In genomic region chr9:78289723-78290122, GRCm38 (mm10) we compare ENCODE assay signal across 18 mouse cellular contexts. TPM values are rescaled to one million over a fixed set of nuclear protein-coding genes. Genes with fewer than 3 reads are reported as not detected.
DNase-seq lines count a peak whose midpoint lies in the region; ATAC-seq and TF ChIP-seq lines count a peak whose summit lies in the region.
"Not testable (repeated sequence)": the region's sequence is repeated elsewhere in the genome, so short reads cannot be mapped to it uniquely, and the experiment has no call there.
"Had no signal": no experiment of that assay in that cellular context is flagged by ENCODE, and none has a peak within 500 bp of the region (broad histone marks: within the 10 kb centered on the region; RNA-seq: fewer than 3 reads in every experiment).

Gene Gm10639, plus strand, starts transcription at chr9:78289923.

- H3K27me3 ChIP-seq in intestine, postnatal 0 days (replicated peaks; ENCODE audit: control insufficient read depth, insufficient read depth, low read length); kidney, embryonic 16.5 days (ENCODE audit: insufficient read depth, low read length); lung, embryonic 16.5 days (ENCODE audit: control insufficient read depth, insufficient read depth, low read depth, low read length); stomach, embryonic 15.5 days (replicated peaks): not testable (repeated sequence)

- H3K4me2 ChIP-seq in intestine, postnatal 0 days (replicated peaks; ENCODE audit: low read depth); kidney, embryonic 16.5 days (replicated peaks; ENCODE audit: low read depth, low read length); lung, embryonic 16.5 days (ENCODE audit: low read depth, low read length); stomach, embryonic 15.5 days: not testable (repeated sequence)

- not testable (repeated sequence) for H3K36me3 ChIP-seq in intestine, postnatal 0 days (ENCODE audit: control insufficient read depth, insufficient read depth); kidney, embryonic 16.5 days (ENCODE audit: insufficient read depth, low read length); lung, embryonic 16.5 days (ENCODE audit: control insufficient read depth, insufficient read depth, low read length); stomach, embryonic 15.5 days

- H3K4me1 ChIP-seq in intestine, postnatal 0 days (replicated peaks; ENCODE audit: control insufficient read depth, insufficient read depth, low read length); kidney, embryonic 16.5 days (ENCODE audit: insufficient read depth, low read length); lung, embryonic 16.5 days (replicated peaks; ENCODE audit: control insufficient read depth, insufficient read depth, low read length); stomach, embryonic 15.5 days: not testable (repeated sequence)

- H3K9me3 ChIP-seq in intestine, postnatal 0 days (ENCODE audit: control insufficient read depth); kidney, embryonic 16.5 days (ENCODE audit: low read length); lung, embryonic 16.5 days (ENCODE audit: control insufficient read depth, low read length); stomach, embryonic 15.5 days: not testable (repeated sequence)

- peak; percentile 14 for DNase-seq in fat pad, adult 2 months (ENCODE audit: extremely low read depth, low read depth, low spot score)
- peak; percentile 7 for DNase-seq in lung, postnatal 36 days

- not testable (repeated sequence) for H3K27ac ChIP-seq in intestine, postnatal 0 days (ENCODE audit: low read depth, low read length); kidney, embryonic 16.5 days (ENCODE audit: low read length); lung, embryonic 16.5 days (ENCODE audit: low read length); stomach, embryonic 15.5 days

- 26% methylated on average over 3 of the region's 3 CpGs for WGBS in intestine, postnatal 0 days
- WGBS in kidney, embryonic 16.5 days = 66% methylated on average over 3 of the region's 3 CpGs
- WGBS in lung, embryonic 16.5 days = 62% methylated on average over 3 of the region's 3 CpGs
- WGBS in stomach, embryonic 15.5 days = 59% methylated on average over 3 of the region's 3 CpGs

- TF ChIP-seq CTCF in intestine, postnatal 0 days (IDR thresholded peaks at IDR 0.05; ENCODE audit: low read depth) = not testable (repeated sequence)

- not testable (repeated sequence) for H3K9ac ChIP-seq in intestine, postnatal 0 days (ENCODE audit: low read depth, low read length); kidney, embryonic 16.5 days (replicated peaks; ENCODE audit: low read length); lung, embryonic 16.5 days (ENCODE audit: low read length); stomach, embryonic 15.5 days

- H3K4me3 ChIP-seq in intestine, postnatal 0 days (ENCODE audit: low read depth, low read length); kidney, embryonic 16.5 days (ENCODE audit: low read length); lung, embryonic 16.5 days (ENCODE audit: low read length); stomach, embryonic 15.5 days (replicated peaks): not testable (repeated sequence)

- ATAC-seq in intestine, postnatal 0 days = peak; percentile 94
- not testable (repeated sequence) for ATAC-seq in kidney, embryonic 16.5 days (ENCODE audit: low FRiP score, low TSS enrichment)
- ATAC-seq in lung, embryonic 16.5 days (ENCODE audit: low read depth) = peak; percentile 61; the same call in 1 of the 2 replicates
- ATAC-seq in stomach, embryonic 15.5 days (ENCODE audit: insufficient read depth, low FRiP score, low read depth) = peak; percentile 63; the same call in 1 of the 2 replicates

RNA-seq across cellular contexts. Expression of gene Gm10639, which starts in this region (rescaled TPM):
- polyA plus RNA-seq in intestine, postnatal 0 days (2015; fragmentation: Nextera tagmentation; extraction: Ambion mirVana) = 0.69 and 0.70 TPM in 2 replicates
- 30.2 and 34.9 TPM in 2 replicates for polyA plus RNA-seq in kidney, embryonic 16.5 days (2015; fragmentation: Nextera tagmentation; extraction: Ambion mirVana)
- polyA plus RNA-seq in lung, embryonic 16.5 days (2015; fragmentation: Nextera tagmentation; extraction: Ambion mirVana) = not detected in 2 replicates
- 0.42 and 1.0 TPM in 2 replicates for polyA plus RNA-seq in stomach, embryonic 15.5 days (2015; fragmentation: Nextera tagmentation; extraction: Ambion mirVana)
- polyA plus RNA-seq: CD4-positive, CD25-positive, alpha-beta regulatory T cell, adult 4 months; embryonic facial prominence, embryonic 11.5 days; embryonic facial prominence, embryonic 14.5 days; forebrain, embryonic 11.5 days; forebrain, embryonic 14.5 days; forebrain, postnatal 0 days; frontal cortex, adult 2 months; heart, embryonic 11.5 days; heart, embryonic 14.5 days; heart, postnatal 0 days; hindbrain, embryonic 12.5 days; hindbrain, embryonic 15.5 days had no signal

Comparison
In these comparisons a context has a peak if more than half of its experiments do, and no peak if none do; other contexts are left out.
1. RNA of gene Gm10639 (polyA plus RNA-seq): 30.2 to 34.9 TPM in kidney, embryonic 16.5 days; 0.69 to 0.70 TPM in intestine, postnatal 0 days, 0.42 to 1.0 TPM in stomach, embryonic 15.5 days and not detected in lung, embryonic 16.5 days; every median in the first group is over 10 times any median in the second.
2. Peak in ATAC-seq in intestine, postnatal 0 days; RNA of the gene not detected or under 1 TPM.
3. Peak in ATAC-seq in lung, embryonic 16.5 days; RNA of the gene not detected or under 1 TPM.